Comparison of ENCODE assay signal across 8 mouse cellular contexts in genomic region chr17:88441001-88441431, GRCm38 (mm10). TPM values are rescaled to one million over a fixed set of nuclear protein-coding genes. Genes with fewer than 3 reads are reported as not detected.
DNase-seq lines count a peak whose midpoint lies in the region; ATAC-seq lines count a peak whose summit lies in the region.

No protein-coding gene starts in this region.

- no peak for DNase-seq in kidney, adult 11 months
- DNase-seq in ES-CJ7 (ENCODE audit: low read depth, low spot score): peak; percentile 34
- peak; percentile 73 for DNase-seq in embryonic facial prominence, embryonic 10.5 days (ENCODE audit: low spot score)
- no peak for DNase-seq in intestine, embryonic 14.5 days (ENCODE audit: low spot score)
- DNase-seq in natural killer cell, adult 2 months (ENCODE audit: low spot score in 2 of 2): no peak
- DNase-seq in gastrocnemius, postnatal 36 days: no peak

- H3K4me2 ChIP-seq in kidney, embryonic 14.5 days (replicated peaks; ENCODE audit: low read depth, low read length): peak overlapping the region; percentile 42
- H3K4me2 ChIP-seq in intestine, embryonic 14.5 days (ENCODE audit: low read length): peak overlapping the region; percentile 68
- H3K4me2 ChIP-seq in midbrain, embryonic 13.5 days (replicated peaks): peak overlapping the region; percentile 83

- no peaks in the 10 kb centered on the region for H3K27me3 ChIP-seq in kidney, embryonic 14.5 days (ENCODE audit: control insufficient read depth, insufficient read depth, low read length)
- no peaks in the 10 kb centered on the region for H3K27me3 ChIP-seq in embryonic facial prominence, embryonic 10.5 days (replicated peaks; ENCODE audit: low read depth, poor library complexity, severe bottlenecking)
- no peaks in the 10 kb centered on the region for H3K27me3 ChIP-seq in intestine, embryonic 14.5 days (replicated peaks; ENCODE audit: control insufficient read depth, insufficient read depth, low read length)
- H3K27me3 ChIP-seq in midbrain, embryonic 13.5 days: peaks cover 12% of the 10 kb centered on the region; the same call in 1 of the 2 replicates

- no peaks in the 10 kb centered on the region for H3K4me1 ChIP-seq in kidney, embryonic 14.5 days (ENCODE audit: control insufficient read depth, insufficient read depth, low read length)
- H3K4me1 ChIP-seq in embryonic facial prominence, embryonic 10.5 days: peaks cover 8% of the 10 kb centered on the region; the same call in 1 of the 2 replicates
- no peaks in the 10 kb centered on the region for H3K4me1 ChIP-seq in intestine, embryonic 14.5 days (replicated peaks; ENCODE audit: control insufficient read depth, insufficient read depth, low read length)
- H3K4me1 ChIP-seq in midbrain, embryonic 13.5 days (replicated peaks): peaks cover 11% of the 10 kb centered on the region; the same call in 1 of the 2 replicates

- H3K9ac ChIP-seq in kidney, embryonic 14.5 days (ENCODE audit: low read depth, low read length): peak overlapping the region; percentile 93
- peak overlapping the region; percentile 92 for H3K9ac ChIP-seq in intestine, embryonic 14.5 days (ENCODE audit: low read length)
- peak overlapping the region; percentile 89 for H3K9ac ChIP-seq in midbrain, embryonic 13.5 days (replicated peaks)

- peak; percentile 62 for ATAC-seq in kidney, embryonic 14.5 days (ENCODE audit: low FRiP score, low TSS enrichment)
- peak; percentile 56 for ATAC-seq in intestine, embryonic 14.5 days (replicated peaks; ENCODE audit: low FRiP score, low TSS enrichment, low read depth)
- ATAC-seq in midbrain, embryonic 13.5 days: peak; percentile 69

- H3K36me3 ChIP-seq in kidney, embryonic 14.5 days (ENCODE audit: control insufficient read depth, insufficient read depth, low read length): no peaks in the 10 kb centered on the region
- no peaks in the 10 kb centered on the region for H3K36me3 ChIP-seq in embryonic facial prominence, embryonic 10.5 days (replicated peaks)
- no peaks in the 10 kb centered on the region for H3K36me3 ChIP-seq in intestine, embryonic 14.5 days (ENCODE audit: control insufficient read depth, insufficient read depth, low read length)
- no peaks in the 10 kb centered on the region for H3K36me3 ChIP-seq in midbrain, embryonic 13.5 days

- WGBS in kidney, embryonic 14.5 days: under 1% methylated on average over 25 of the region's 55 CpGs
- WGBS in embryonic facial prominence, embryonic 10.5 days: 0% methylated on average over 55 of the region's 55 CpGs
- under 1% methylated on average over 51 of the region's 55 CpGs for WGBS in intestine, embryonic 14.5 days
- under 1% methylated on average over 55 of the region's 55 CpGs for WGBS in midbrain, embryonic 13.5 days

- peak overlapping the region; percentile 92 for H3K4me3 ChIP-seq in kidney, embryonic 14.5 days (ENCODE audit: low read length)
- peak overlapping the region; percentile 91 for H3K4me3 ChIP-seq in embryonic facial prominence, embryonic 10.5 days
- peak overlapping the region; percentile 87 for H3K4me3 ChIP-seq in intestine, embryonic 14.5 days (ENCODE audit: low read depth, low read length)
- peak overlapping the region; percentile 88 for H3K4me3 ChIP-seq in midbrain, embryonic 13.5 days (replicated peaks)

- H3K27ac ChIP-seq in kidney, embryonic 14.5 days (ENCODE audit: low read depth, low read length): peak overlapping the region; percentile 88
- H3K27ac ChIP-seq in embryonic facial prominence, embryonic 10.5 days (replicated peaks): peak overlapping the region; percentile 95
- H3K27ac ChIP-seq in intestine, embryonic 14.5 days (ENCODE audit: low read depth): peak overlapping the region; percentile 89
- H3K27ac ChIP-seq in midbrain, embryonic 13.5 days: peak overlapping the region; percentile 93

- H3K9me3 ChIP-seq in kidney, embryonic 14.5 days (ENCODE audit: control insufficient read depth, low read length): no peaks in the 10 kb centered on the region
- H3K9me3 ChIP-seq in embryonic facial prominence, embryonic 10.5 days: no peaks in the 10 kb centered on the region
- H3K9me3 ChIP-seq in intestine, embryonic 14.5 days (ENCODE audit: control insufficient read depth, low read length): no peaks in the 10 kb centered on the region
- H3K9me3 ChIP-seq in midbrain, embryonic 13.5 days: no peaks in the 10 kb centered on the region

- intact Hi-C loops in gastrocnemius, postnatal 36 days (cut with DNase I): loop anchor here (5.0 kb wide), 2 partner anchors 66 to 109 kb away; no protein-coding TSS in a partner anchor

RNA-seq across cellular contexts. Expression of gene Foxn2, which starts 0.5 kb away (rescaled TPM):
- polyA plus RNA-seq in kidney, embryonic 14.5 days (2014; fragmentation: Nextera tagmentation; extraction: Ambion mirVana): 12.2 and 12.6 TPM in 2 replicates
- polyA plus RNA-seq in embryonic facial prominence, embryonic 10.5 days (2016; fragmentation: Nextera tagmentation; extraction: Ambion mirVana): 16.6 and 17.3 TPM in 2 replicates
- 12.1 and 13.5 TPM in 2 replicates for polyA plus RNA-seq in intestine, embryonic 14.5 days (2014; fragmentation: Nextera tagmentation; extraction: Ambion mirVana)
- 9.6 and 11.3 TPM in 2 replicates for polyA plus RNA-seq in midbrain, embryonic 13.5 days (2015; fragmentation: Nextera tagmentation; extraction: Ambion mirVana)
- 10 to 100 TPM in 1 of 2 experiments, 1 to 10 TPM in 1; 8.8 to 13.4 TPM for total RNA-seq in gastrocnemius, postnatal 36 days (2021)

Comparison
In these comparisons a context has a peak if more than half of its experiments do, and no peak if none do; other contexts are left out.
1. DNase-seq: peak in ES-CJ7 (single experiment) and embryonic facial prominence, embryonic 10.5 days (single experiment); none in kidney, adult 11 months (single experiment), intestine, embryonic 14.5 days (single experiment), natural killer cell, adult 2 months (0 of 2) and gastrocnemius, postnatal 36 days (0 of 2).
2. Peak in every context shown above with its lines, with median percentiles within 50 percentile points of each other: ATAC-seq, H3K27ac ChIP-seq, H3K4me2 ChIP-seq, H3K4me3 ChIP-seq and H3K9ac ChIP-seq.